Mouse (Mus musculus): ENCODE results near the gene Atg10. TPM values are rescaled to one million over a fixed set of nuclear protein-coding genes. Genes with fewer than 3 reads are reported as not detected.

Atg10 gene
- polyA plus RNA-seq, 1 experiment from 2014 or later = 16.3 TPM

GRCm38 (mm10) chr13:91100417-91100816 is 123.4 kb downstream of the Atg10 start:
- H3K27me3 ChIP-seq (ENCODE audit: control insufficient read depth, insufficient read depth, low read length) = no peaks in the 10 kb centered on the region
- no peak overlapping the region for H3K4me2 ChIP-seq (ENCODE audit: low read depth, low read length)
- DNase-seq (ENCODE audit: low spot score) (no peak), ATAC-seq (replicated peaks; ENCODE audit: insufficient number of reproducible peaks, low FRiP score, low TSS enrichment, low read depth) (no peak)
- H3K27ac ChIP-seq (replicated peaks; ENCODE audit: low read depth, low read length) = no peak overlapping the region
- 71% methylated on average over 5 of the region's 5 CpGs for WGBS
- no peak overlapping the region for H3K9ac ChIP-seq (replicated peaks; ENCODE audit: low read length)
- H3K4me3 ChIP-seq (ENCODE audit: low read depth, low read length) = no peak overlapping the region
- no peaks in the 10 kb centered on the region for H3K4me1 ChIP-seq (ENCODE audit: control insufficient read depth, insufficient read depth, low read length)
- H3K9me3 ChIP-seq (replicated peaks; ENCODE audit: control insufficient read depth, low read length) = no peaks in the 10 kb centered on the region
- no peaks in the 10 kb centered on the region for H3K36me3 ChIP-seq (replicated peaks; ENCODE audit: control insufficient read depth, insufficient read depth, low read depth, low read length)

GRCm38 (mm10) chr13:91094851-91095250 is 128.9 kb downstream of the Atg10 start:
- H3K9me3 ChIP-seq (replicated peaks; ENCODE audit: control insufficient read depth, low read length) = no peaks in the 10 kb centered on the region
- H3K9ac ChIP-seq (replicated peaks; ENCODE audit: low read length) = no peak overlapping the region
- ATAC-seq (replicated peaks; ENCODE audit: insufficient number of reproducible peaks, low FRiP score, low TSS enrichment, low read depth) (no peak), DNase-seq (ENCODE audit: low spot score) (no peak)
- WGBS = 84% methylated on average over 4 of the region's 4 CpGs
- no peaks in the 10 kb centered on the region for H3K36me3 ChIP-seq (replicated peaks; ENCODE audit: control insufficient read depth, insufficient read depth, low read depth, low read length)
- H3K27ac ChIP-seq (replicated peaks; ENCODE audit: low read depth, low read length) = no peak overlapping the region
- no peaks in the 10 kb centered on the region for H3K4me1 ChIP-seq (ENCODE audit: control insufficient read depth, insufficient read depth, low read length)
- no peaks in the 10 kb centered on the region for H3K27me3 ChIP-seq (ENCODE audit: control insufficient read depth, insufficient read depth, low read length)
- H3K4me3 ChIP-seq (ENCODE audit: low read depth, low read length) = no peak overlapping the region
- H3K4me2 ChIP-seq (ENCODE audit: low read depth, low read length) = no peak overlapping the region

- Histone ChIP-seq H3K4me1 (ENCODE audit: control insufficient read depth, insufficient read depth, low read length) (no peaks in the 10 kb centered on the region), H3K4me3 (ENCODE audit: low read depth, low read length) (no peak overlapping the region), H3K27ac (replicated peaks; ENCODE audit: low read depth, low read length) (peak overlapping the region; percentile 64), H3K36me3 (replicated peaks; ENCODE audit: control insufficient read depth, insufficient read depth, low read depth, low read length) (no peaks in the 10 kb centered on the region), H3K4me2 (ENCODE audit: low read depth, low read length) (no peak overlapping the region), H3K9me3 (replicated peaks; ENCODE audit: control insufficient read depth, low read length) (no peaks in the 10 kb centered on the region), H3K27me3 (ENCODE audit: control insufficient read depth, insufficient read depth, low read length) (no peaks in the 10 kb centered on the region), H3K9ac (replicated peaks; ENCODE audit: low read length) (peak overlapping the region; percentile 23; the same call in 1 of the 2 replicates)
- ATAC-seq (replicated peaks; ENCODE audit: insufficient number of reproducible peaks, low FRiP score, low TSS enrichment, low read depth) = peak; percentile 37; the same call in 1 of the 2 replicates
- 23% methylated on average over 7 of the region's 7 CpGs for WGBS
- peak; percentile 48 for DNase-seq (ENCODE audit: low spot score)
Measured at GRCm38 (mm10) chr13:91094196-91094595, 129.6 kb downstream of the Atg10 start.

GRCm38 (mm10) chr13:91093610-91094009 is 130.2 kb downstream of the Atg10 start:
- WGBS = 9% methylated on average over 1 of the region's 1 CpGs
- ATAC-seq (replicated peaks; ENCODE audit: insufficient number of reproducible peaks, low FRiP score, low TSS enrichment, low read depth) (peak; percentile 69), DNase-seq (ENCODE audit: low spot score) (peak; percentile 72)
- Histone ChIP-seq H3K9me3 (replicated peaks; ENCODE audit: control insufficient read depth, low read length) (no peaks in the 10 kb centered on the region), H3K4me3 (ENCODE audit: low read depth, low read length) (no peak overlapping the region), H3K4me1 (ENCODE audit: control insufficient read depth, insufficient read depth, low read length) (no peaks in the 10 kb centered on the region), H3K36me3 (replicated peaks; ENCODE audit: control insufficient read depth, insufficient read depth, low read depth, low read length) (no peaks in the 10 kb centered on the region), H3K27ac (replicated peaks; ENCODE audit: low read depth, low read length) (peak overlapping the region; percentile 64; the same call in 1 of the 2 replicates), H3K9ac (replicated peaks; ENCODE audit: low read length) (no peak overlapping the region), H3K27me3 (ENCODE audit: control insufficient read depth, insufficient read depth, low read length) (no peaks in the 10 kb centered on the region), H3K4me2 (ENCODE audit: low read depth, low read length) (no peak overlapping the region)

GRCm38 (mm10) chr13:91093162-91093561 is 130.6 kb downstream of the Atg10 start:
- ATAC-seq (replicated peaks; ENCODE audit: insufficient number of reproducible peaks, low FRiP score, low TSS enrichment, low read depth) = no peak

GRCm38 (mm10) chr13:91091731-91092190 is 132.0 kb downstream of the Atg10 start:
- WGBS = 81% methylated on average over 2 of the region's 2 CpGs
- H3K4me1 ChIP-seq (ENCODE audit: control insufficient read depth, insufficient read depth, low read length) = no peaks in the 10 kb centered on the region

More at GRCm38 (mm10) chr13:91093162-91093561, 130.6 kb downstream of the Atg10 start:
- peak overlapping the region; percentile 47 for H3K27ac ChIP-seq (replicated peaks; ENCODE audit: low read depth, low read length)
- no peak overlapping the region for H3K9ac ChIP-seq (replicated peaks; ENCODE audit: low read length)
- H3K9me3 ChIP-seq (replicated peaks; ENCODE audit: control insufficient read depth, low read length) = no peaks in the 10 kb centered on the region
- no peaks in the 10 kb centered on the region for H3K4me1 ChIP-seq (ENCODE audit: control insufficient read depth, insufficient read depth, low read length)
- H3K36me3 ChIP-seq (replicated peaks; ENCODE audit: control insufficient read depth, insufficient read depth, low read depth, low read length) = no peaks in the 10 kb centered on the region
- DNase-seq (ENCODE audit: low spot score) = peak; percentile 72
- 20% methylated on average over 6 of the region's 6 CpGs for WGBS
- no peak overlapping the region for H3K4me2 ChIP-seq (ENCODE audit: low read depth, low read length)
- no peak overlapping the region for H3K4me3 ChIP-seq (ENCODE audit: low read depth, low read length)
- no peaks in the 10 kb centered on the region for H3K27me3 ChIP-seq (ENCODE audit: control insufficient read depth, insufficient read depth, low read length)

GRCm38 (mm10) chr13:91090861-91091730 is 132.7 kb downstream of the Atg10 start:
- no peak overlapping the region for H3K4me3 ChIP-seq (ENCODE audit: low read depth, low read length)
- no peak overlapping the region for H3K4me2 ChIP-seq (ENCODE audit: low read depth, low read length)
- H3K27me3 ChIP-seq (ENCODE audit: control insufficient read depth, insufficient read depth, low read length) = no peaks in the 10 kb centered on the region
- H3K9ac ChIP-seq (replicated peaks; ENCODE audit: low read length) = no peak overlapping the region
- no peaks in the 10 kb centered on the region for H3K9me3 ChIP-seq (replicated peaks; ENCODE audit: control insufficient read depth, low read length)
- H3K27ac ChIP-seq (replicated peaks; ENCODE audit: low read depth, low read length) = no peak overlapping the region
- no peaks in the 10 kb centered on the region for H3K4me1 ChIP-seq (ENCODE audit: control insufficient read depth, insufficient read depth, low read length)
- no peak for DNase-seq (ENCODE audit: low spot score)
- ATAC-seq (replicated peaks; ENCODE audit: insufficient number of reproducible peaks, low FRiP score, low TSS enrichment, low read depth) = no peak
- WGBS = 70% methylated on average over 4 of the region's 4 CpGs
- no peaks in the 10 kb centered on the region for H3K36me3 ChIP-seq (replicated peaks; ENCODE audit: control insufficient read depth, insufficient read depth, low read depth, low read length)

More at GRCm38 (mm10) chr13:91091731-91092190, 132.0 kb downstream of the Atg10 start:
- Histone ChIP-seq H3K27ac (replicated peaks; ENCODE audit: low read depth, low read length) (no peak overlapping the region), H3K27me3 (ENCODE audit: control insufficient read depth, insufficient read depth, low read length) (no peaks in the 10 kb centered on the region), H3K4me3 (ENCODE audit: low read depth, low read length) (no peak overlapping the region), H3K4me2 (ENCODE audit: low read depth, low read length) (no peak overlapping the region), H3K9me3 (replicated peaks; ENCODE audit: control insufficient read depth, low read length) (no peaks in the 10 kb centered on the region), H3K9ac (replicated peaks; ENCODE audit: low read length) (no peak overlapping the region), H3K36me3 (replicated peaks; ENCODE audit: control insufficient read depth, insufficient read depth, low read depth, low read length) (no peaks in the 10 kb centered on the region)
- DNase-seq (ENCODE audit: low spot score) (no peak), ATAC-seq (replicated peaks; ENCODE audit: insufficient number of reproducible peaks, low FRiP score, low TSS enrichment, low read depth) (no peak)

GRCm38 (mm10) chr13:91086361-91086900 is 137.3 kb downstream of the Atg10 start:
- no peak for DNase-seq (ENCODE audit: low spot score)
- Histone ChIP-seq H3K4me2 (ENCODE audit: low read depth, low read length) (no peak overlapping the region), H3K27me3 (ENCODE audit: control insufficient read depth, insufficient read depth, low read length) (no peaks in the 10 kb centered on the region), H3K4me3 (ENCODE audit: low read depth, low read length) (no peak overlapping the region), H3K9ac (replicated peaks; ENCODE audit: low read length) (no peak overlapping the region), H3K27ac (replicated peaks; ENCODE audit: low read depth, low read length) (no peak overlapping the region), H3K36me3 (replicated peaks; ENCODE audit: control insufficient read depth, insufficient read depth, low read depth, low read length) (no peaks in the 10 kb centered on the region), H3K9me3 (replicated peaks; ENCODE audit: control insufficient read depth, low read length) (no peaks in the 10 kb centered on the region), H3K4me1 (ENCODE audit: control insufficient read depth, insufficient read depth, low read length) (no peaks in the 10 kb centered on the region)
- no peak for ATAC-seq (replicated peaks; ENCODE audit: insufficient number of reproducible peaks, low FRiP score, low TSS enrichment, low read depth)
- WGBS = 91% methylated on average over 12 of the region's 12 CpGs
